Mouse (Mus musculus): ENCODE results near the gene Tbx4.

GRCm38 (mm10) chr11:85884498-85884897, 1.7 kb upstream of the Tbx4 start:
- TF ChIP-seq CTCF (IDR thresholded peaks at IDR 0.05; ENCODE audit: borderline replicate concordance, insufficient read depth, low read depth, low read length) = no peak
- no peak for TF ChIP-seq POLR2A (IDR thresholded peaks at IDR 0.05; ENCODE audit: borderline replicate concordance, insufficient read depth, low read length)
